Mouse (Mus musculus): Measurements from ENCODE around the gene Tex261.
"Not testable (repeated sequence)": the region's sequence is repeated elsewhere in the genome, so short reads cannot be mapped to it uniquely, and the experiment has no call there.

Tex261 gene

GRCm38 (mm10) chr6:83775638-83776293 is at the start of gene Tex261:
Gene Tex261, minus strand, starts transcription at chr6:83775813.
- DNase-seq, result peak; percentile 90

DNA sequence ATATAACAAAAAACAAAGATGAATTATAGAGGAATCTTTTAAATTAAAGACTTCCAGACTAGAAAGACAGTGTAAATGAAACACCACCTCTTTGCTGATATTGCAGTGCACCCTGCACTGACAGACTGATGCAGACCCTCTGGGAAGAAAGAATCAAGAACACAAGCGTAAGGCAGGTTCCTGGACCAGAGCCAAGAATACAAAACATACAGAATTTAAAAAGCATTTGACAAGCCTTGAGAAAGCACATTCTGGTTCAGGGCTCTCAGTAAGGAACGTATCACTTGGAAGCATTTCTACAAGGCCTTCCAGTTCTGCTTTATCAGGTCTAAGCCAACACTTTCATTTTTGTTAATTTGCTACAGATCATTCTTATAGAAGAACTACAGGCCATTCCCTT is 46.2 kb upstream of the Tex261 start:
- no peak for DNase-seq

DNA sequence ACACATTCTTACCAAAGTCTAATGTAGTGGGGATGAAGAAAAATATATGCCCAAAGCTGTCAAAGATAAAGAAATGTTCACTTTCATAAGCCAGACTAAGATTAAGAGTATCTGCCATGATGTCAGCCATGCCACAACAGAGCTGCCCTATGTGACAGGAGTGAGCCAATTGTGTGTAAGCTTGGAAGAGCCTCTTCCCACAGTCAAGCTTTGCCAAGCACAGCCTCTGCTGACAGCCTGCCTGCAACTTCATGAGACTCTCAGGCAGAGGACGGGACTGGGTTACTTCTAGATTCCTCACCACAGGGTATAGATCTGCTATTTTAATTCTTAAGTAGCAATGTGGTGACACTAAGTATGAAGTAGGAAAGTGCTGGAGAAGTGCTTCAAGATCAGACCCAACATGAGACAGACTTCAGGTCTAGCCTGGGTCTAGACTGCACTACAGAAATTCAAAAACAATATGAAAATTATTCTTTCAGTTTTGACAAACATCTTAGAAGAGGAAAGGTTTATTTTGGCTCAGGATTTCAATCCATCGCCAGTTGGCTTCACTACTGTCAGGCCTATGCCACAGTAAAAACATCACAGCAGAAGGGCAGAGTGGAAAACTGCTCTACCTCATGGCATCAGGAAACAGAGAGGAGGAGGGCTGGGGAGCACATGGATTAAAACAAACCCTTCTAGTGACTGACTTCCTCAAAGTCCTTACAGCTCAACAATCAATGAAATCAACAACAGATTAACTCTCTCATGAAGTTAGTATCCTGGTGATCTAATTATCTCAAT is 45.3 kb upstream of the Tex261 start:
- DNase-seq, result no peak

DNA sequence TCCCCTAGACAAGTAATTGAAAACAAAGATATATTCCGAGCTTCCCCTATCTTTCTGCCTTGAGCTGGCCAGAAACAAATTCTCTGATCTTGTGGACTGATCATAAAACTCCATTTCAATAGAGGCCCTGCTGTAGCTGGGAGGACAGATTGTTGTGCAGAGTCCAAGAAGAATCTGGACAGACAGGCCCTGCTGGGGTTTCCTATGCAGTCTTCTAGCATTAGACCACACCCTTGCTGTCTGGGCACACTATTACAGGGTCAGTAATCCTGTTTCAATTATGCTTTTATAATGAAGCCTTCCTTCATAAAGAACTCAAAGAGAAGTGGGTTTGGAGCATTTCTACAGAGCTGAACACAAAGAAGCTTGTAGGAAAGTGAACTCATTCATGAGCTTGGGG is 43.4 kb upstream of the Tex261 start:
- no peak for DNase-seq

DNA sequence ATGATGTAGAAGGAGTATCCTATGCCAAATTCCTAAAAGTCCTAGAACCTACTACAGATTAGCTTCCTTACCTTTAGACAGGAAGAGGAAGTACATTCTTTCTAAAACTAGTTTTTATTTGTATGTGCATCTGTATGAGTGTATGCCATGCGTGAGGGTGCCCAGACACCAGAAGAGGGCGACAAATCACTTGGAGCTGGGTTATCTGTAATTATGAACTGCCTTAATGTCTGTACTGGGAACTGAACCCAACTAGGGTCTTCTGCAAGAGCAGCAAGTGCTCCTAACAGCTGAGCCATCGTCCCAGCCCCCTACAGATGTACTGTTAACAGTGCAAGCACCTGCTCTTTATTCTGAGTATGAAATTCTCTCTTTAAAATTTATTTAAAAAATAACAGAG is 40.2 kb upstream of the Tex261 start:
- DNase-seq, result no peak

- no peak for DNase-seq
Observed at GRCm38 (mm10) chr6:83802846-83803245, 27.2 kb upstream of the Tex261 start.

DNA sequence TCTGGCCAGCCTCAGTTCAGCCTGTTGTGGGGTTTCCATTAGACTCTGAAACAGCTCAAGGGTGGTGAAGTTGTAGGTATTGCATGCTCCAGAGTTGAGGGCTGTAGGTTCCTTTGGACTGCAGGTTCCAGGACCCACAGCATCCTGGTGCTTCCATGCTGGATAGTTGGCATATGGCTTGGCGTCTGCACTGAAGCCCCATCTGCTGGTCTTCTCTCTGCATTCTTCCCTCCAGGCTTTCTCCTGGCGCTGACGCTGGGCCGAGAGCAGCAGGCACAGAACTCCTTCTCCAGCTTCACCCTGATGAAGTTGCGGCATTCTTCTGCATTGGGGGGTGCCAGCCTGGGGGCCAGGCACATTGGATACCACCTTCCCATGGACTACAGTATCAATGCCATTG is 26.4 kb upstream of the Tex261 start:
- no peak for DNase-seq

GRCm38 (mm10) chr6:83796686-83797085 is 21.1 kb upstream of the Tex261 start:
- no peak for DNase-seq

DNA sequence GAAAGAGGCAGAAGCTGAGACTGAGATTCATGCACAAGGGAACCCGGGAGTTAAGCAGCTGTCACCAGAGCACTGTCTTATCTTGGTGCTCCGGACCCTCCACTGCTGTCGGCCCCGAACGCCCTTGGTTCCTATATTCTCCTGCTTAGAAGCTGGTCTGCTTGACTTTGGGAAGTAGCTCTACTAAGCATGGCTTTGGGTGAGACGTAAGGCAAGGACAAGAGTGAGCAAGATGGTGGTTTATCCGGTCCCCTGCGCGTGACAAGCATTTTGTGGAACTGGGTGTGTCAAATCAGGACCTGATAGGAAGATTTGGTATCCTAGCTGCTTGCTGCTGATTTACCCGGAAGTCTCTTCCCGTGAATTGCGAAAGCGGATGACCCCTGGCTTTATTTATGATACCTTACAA is 19.9 kb upstream of the Tex261 start:
- DNase-seq, result peak; percentile 21

DNA sequence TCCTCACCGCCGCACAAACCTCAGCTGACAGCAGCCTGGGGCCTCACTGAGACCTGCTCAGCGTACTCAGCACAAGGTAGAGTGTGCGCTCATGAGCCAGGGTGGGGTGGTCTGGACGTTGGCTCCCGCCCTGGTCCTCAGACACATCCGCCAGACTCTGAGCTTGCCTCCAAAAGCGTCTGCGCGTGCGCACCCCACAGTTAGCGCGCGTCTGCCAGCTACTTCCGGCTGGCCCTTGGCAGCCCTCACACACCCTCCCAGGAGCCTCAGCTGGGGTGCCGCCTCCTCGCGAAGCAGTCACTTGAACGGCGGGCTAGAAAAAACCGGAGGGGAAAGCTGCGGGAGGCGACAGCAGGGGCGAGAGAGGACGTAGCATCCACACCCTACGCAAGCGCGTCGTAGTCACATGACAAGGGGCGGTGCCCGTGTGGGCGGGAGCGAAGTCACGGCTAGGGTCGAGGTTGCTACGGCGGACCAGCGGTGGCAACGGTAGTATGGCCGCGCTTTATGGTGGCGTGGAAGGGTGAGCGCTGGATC is 19.2 kb upstream of the Tex261 start, which contains the start of gene Nagk:
Nagk (plus strand) TSS at position 223 of the 537 bp plus-strand sequence.
- DNase-seq, result peak; percentile 93

DNA sequence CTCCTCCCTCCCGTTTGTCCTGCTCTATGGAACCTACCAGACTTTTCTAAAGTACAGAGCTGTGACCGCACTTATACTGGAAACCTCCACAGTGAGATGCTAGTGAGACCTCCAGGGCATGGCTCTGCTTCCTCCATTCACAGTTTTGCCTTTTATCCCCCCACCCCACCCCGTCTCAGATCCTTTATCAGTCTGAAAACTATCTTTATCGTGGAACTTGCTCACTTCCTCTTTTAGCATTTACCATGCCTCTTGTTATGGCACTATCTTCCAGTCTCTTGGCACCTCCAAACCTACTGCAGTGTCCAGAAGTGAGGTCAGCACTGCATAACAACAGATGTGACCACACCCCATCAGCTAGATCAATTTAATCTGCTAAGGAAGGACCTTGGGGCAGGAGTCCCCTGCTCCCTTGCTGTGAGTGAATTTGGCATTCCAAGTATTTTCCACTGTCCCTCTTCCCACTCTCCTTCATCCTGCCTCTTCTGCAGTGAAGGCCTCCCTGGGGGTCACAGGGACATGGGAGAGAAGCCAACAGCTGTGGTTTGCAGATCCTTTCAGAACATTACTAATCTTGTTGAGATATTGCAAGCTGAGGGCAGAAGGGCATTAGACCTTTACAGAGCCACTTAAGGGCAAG is 15.8 kb upstream of the Tex261 start:
- no peak for DNase-seq

DNA sequence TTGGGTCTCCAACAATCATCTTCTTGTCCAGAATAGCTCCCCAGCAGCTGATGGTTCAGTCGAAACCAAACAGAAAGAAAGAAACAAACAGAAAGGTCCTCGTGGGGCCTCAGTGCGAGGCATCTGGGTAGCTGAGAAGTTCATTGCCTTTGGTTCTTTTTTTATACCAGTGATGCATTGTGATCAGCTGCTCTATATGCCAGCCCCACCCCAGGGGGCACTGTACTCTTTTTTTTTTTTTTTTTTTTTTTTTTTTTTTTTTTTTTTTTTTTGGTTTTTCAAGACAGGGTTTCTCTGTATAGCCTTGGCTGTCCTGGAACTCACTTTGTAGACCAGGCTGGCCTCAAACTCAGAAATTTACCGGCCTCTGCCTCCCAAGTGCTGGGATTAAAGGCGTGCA is 14.9 kb upstream of the Tex261 start:
- not testable (repeated sequence) for DNase-seq

DNA sequence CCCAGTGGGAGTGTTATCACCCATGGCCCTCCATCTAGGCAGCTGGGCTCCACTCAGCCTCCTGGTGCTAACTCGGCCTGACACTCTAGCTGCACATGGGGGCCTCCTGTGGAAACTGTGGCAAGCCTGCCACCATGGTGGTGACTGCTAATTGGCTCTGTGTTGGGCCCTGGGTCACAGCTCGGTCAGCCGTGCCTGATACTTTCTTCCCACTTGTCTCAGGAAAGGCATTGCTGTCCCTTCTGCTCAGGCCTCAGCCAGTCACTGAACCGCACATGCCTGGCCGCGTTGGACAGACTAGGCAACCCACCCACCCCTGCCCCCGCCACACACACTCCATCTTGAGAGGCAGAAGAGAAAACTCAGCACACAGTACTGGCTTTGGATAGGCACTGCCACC is 12.9 kb upstream of the Tex261 start:
- DNase-seq, result no peak

DNA sequence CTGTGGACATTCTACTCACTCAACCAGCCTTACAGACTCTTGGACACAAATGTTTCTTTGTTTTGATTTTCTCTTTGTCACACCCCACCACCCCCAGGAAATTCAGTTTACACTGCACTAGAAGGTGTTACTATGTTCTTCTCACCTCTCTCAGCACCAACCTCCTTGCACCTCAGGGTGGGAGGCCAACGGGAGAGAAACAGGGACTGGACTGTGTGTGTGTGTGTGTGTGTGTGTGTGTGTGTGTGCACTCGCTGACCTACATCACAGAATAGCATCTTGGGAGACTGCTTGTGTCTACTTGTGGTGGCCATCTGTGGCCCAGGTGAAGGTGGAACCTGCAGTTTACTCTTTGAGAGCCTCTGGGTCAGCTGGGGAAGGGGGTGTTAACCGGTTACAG is 10.8 kb upstream of the Tex261 start:
- no peak for DNase-seq

DNA sequence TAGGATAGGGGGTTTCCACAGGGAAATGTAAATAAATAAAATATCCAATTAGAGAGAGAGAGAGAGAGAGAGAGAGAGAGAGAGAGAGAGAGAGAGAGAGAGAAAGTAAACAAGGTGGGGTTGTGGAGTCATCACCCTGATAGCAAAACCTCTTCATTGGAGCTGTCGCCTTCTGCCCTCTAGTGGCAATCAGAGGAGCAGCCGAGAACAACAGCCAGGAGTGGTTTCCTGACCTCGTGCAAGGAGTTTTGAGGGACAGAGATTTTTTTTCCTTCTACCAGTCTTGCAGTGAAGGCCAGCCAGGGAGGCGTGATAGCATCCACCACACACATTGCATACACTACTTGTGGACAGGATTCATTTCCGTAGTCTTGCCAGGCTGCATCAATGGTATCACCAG is 3.4 kb upstream of the Tex261 start:
- DNase-seq, result peak; percentile 62

- no peak for DNase-seq
Observed at GRCm38 (mm10) chr6:83778306-83778705, 2.7 kb upstream of the Tex261 start.

DNA sequence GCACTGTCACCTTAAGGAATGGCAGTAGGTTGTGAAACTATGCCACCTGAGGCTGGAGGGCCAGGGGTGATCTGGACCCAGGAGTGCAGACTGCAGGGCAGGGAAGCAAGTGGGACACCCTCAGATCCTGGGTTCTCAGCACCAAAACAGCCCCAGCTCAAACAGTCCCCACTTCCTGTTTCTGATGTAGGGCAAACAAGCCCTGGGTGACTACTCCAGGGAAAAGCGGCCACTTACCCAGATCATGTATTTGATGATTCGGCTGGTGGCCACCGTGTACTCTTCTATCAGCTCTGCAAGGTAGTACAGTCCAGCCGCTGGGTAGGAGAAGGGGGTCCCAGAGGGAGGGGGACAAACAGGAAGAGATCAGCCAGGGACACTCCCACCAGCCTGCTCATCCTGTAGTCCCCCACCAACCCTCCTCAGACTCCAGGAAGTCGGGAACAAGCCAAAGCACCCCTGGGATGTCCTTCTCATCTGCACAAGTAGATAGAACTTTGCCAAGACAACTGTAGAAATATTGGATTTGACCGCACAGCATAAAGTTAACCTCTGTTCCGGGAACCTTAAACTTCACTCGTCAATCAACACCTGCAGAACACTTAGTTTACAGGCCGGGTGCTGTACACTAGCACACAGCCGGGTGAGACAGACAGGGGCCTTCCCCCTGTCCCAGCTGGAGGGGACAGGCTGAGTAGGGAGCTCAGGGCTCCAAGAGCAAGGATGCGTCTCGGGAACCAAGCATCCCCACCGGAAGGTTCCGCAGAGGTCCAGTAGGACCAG is 641 bp downstream of the Tex261 start:
- peak; percentile 16 for DNase-seq

DNA sequence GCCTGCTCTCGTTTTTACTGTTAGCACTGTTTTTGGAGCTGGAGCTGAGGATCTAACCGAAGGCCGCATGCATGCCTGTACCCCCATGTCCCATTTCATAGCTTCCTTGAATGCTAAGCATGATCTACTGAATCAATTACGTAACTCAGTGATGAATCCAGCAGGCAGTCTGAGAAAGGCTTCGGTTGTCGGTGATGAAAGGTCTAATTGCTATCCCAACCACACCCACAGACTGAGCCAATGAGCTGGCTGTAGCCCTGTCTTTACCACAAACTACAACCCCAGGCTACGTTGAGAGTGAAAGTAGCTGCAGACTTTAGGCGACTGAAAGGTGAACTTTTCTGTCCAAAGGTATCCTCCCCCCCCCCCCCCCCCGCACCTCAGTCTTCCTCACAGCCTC is 1.5 kb downstream of the Tex261 start:
- peak; percentile 18 for DNase-seq

- DNase-seq, result no peak
Observed at GRCm38 (mm10) chr6:83768485-83768884, 7.1 kb downstream of the Tex261 start.

GRCm38 (mm10) chr6:83766982-83767381 is 8.6 kb downstream of the Tex261 start:
- no peak for DNase-seq

GRCm38 (mm10) chr6:83762880-83763431 is 12.7 kb downstream of the Tex261 start:
- peak; percentile 24 for DNase-seq

DNA sequence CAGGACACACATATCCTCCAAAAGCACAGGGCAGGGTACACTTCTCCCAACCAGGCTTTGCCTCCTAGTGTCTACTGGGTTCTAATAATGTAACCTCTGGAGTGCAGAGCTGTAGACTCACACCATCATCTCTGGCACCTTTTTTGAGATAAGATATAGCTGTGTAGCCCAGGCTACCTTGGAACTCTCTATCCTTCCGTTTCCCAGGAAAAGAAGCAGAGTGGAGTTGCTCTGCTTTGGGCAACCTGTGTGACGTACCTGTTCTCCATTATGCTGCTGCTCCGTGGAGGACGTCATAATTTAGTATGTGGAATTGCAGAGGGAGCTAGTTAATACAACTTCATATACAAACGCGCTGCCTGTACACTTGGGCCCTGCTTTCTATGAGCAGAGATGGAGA is 13.3 kb downstream of the Tex261 start, which contains the start of gene Ankrd53:
Ankrd53 (plus strand) TSS at position 301 of the 400 bp plus-strand sequence.
- no peak for DNase-seq
